ENCODE assay signal across 8 mouse cellular contexts in the genomic region with DNA sequence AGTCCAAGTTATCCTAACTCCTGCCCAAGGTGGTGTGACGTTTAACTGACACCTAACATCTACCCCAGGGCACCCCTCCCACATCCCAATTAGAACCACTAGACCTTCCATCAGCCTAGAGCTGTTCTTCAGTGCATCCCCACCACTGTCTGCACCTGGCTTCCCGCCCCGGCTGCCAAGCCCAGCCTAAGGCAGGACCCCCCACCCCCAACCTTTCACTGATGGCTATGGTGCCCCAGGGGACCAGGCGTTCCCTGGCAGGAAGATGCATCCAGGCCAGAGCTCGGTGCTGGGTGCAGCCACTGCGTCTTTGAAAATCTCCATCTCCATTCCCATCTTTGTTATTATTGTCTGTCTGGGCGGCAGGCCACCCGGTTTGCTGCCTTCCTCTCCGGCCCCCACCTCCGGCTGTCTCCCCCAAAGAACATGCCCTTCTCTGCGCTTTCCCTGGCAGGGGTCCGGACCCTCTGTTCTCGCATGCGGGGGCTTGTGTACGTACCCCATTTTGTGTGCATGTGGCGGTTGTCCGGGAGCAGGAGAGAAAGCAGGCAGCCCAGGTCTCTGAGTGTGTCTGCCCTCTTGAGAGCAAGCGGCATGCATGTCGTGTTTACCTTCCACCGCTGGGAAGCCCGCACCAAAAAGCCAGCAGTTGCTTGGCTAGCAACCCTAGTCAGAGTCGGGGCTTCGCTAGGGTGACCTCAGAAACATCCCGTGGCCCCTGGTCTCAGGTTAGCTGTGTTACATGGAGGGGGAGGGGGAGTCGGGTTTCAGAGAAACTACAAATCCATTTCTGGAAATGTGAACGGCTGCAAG.
A peak's percentile ranks its signal among the peaks of the same experiment; 100 is the strongest.
DNase-seq lines count a peak whose midpoint lies in the region; ATAC-seq and TF ChIP-seq lines count a peak whose summit lies in the region.

No protein-coding gene starts in this region.

- no peak for ATAC-seq in cerebellum, adult (ENCODE audit: insufficient number of reproducible peaks, low FRiP score, low TSS enrichment)
- ATAC-seq in limb, embryonic 14.5 days (ENCODE audit: low FRiP score, low read depth), result no peak

- H3K9ac ChIP-seq in limb, embryonic 14.5 days (ENCODE audit: low read depth, low read length, severe bottlenecking), result peak overlapping the region; percentile 85

- H3K9me3 ChIP-seq in limb, embryonic 14.5 days (ENCODE audit: control insufficient read depth, low read length), result no peaks in the 10 kb centered on the region

- H3K36me3 ChIP-seq in limb, embryonic 14.5 days (ENCODE audit: control insufficient read depth, insufficient read depth, low read length), result 0 out of 2 replicates have a peak, but pooled peaks cover under 1% of the 10 kb centered on the region

- no peaks in the 10 kb centered on the region for H3K27me3 ChIP-seq in limb, embryonic 14.5 days (ENCODE audit: control insufficient read depth, insufficient read depth, low read length)

- peak; percentile 52 to 54 for DNase-seq in cerebellum, postnatal 10 days
- peak; percentile 36 for DNase-seq in right cerebral cortex, postnatal 4 days
- no peak for DNase-seq in right cerebral cortex, adult 18-20 months
- no peak for DNase-seq in limb, embryonic 14.5 days (ENCODE audit: low spot score)
- DNase-seq in retina, embryonic 14.5 days (ENCODE audit: low spot score), result peak; percentile 28
- DNase-seq in frontal cortex, postnatal 36 days (ENCODE audit: low spot score in 2 of 2), result no peak
- DNase-seq in thymus, postnatal 10 days (ENCODE audit: low spot score in 2 of 2), result no peak

- H3K4me2 ChIP-seq in limb, embryonic 14.5 days (replicated peaks; ENCODE audit: low read depth, low read length, severe bottlenecking), result peak overlapping the region; percentile 92

- no peak for TF ChIP-seq POLR2A in limb, embryonic 14.5 days (IDR thresholded peaks at IDR 0.05; ENCODE audit: borderline replicate concordance, extremely low read depth, insufficient read depth, insufficient read length)

- H3K4me1 ChIP-seq in limb, embryonic 14.5 days (ENCODE audit: control insufficient read depth, insufficient read depth, low read length), result peaks cover 38% of the 10 kb centered on the region

- 11% methylated on average over 26 of the region's 26 CpGs for WGBS in limb, embryonic 14.5 days

- peak overlapping the region; percentile 80 for H3K4me3 ChIP-seq in limb, embryonic 14.5 days (replicated peaks; ENCODE audit: low read length)

- no peak overlapping the region for H3K27ac ChIP-seq in limb, embryonic 14.5 days (replicated peaks; ENCODE audit: low read depth, low read length)

Comparison
In these comparisons a context has a peak if more than half of its experiments do, and no peak if none do; other contexts are left out.
1. DNase-seq: peak in cerebellum, postnatal 10 days (2 of 2), right cerebral cortex, postnatal 4 days (single experiment) and retina, embryonic 14.5 days (single experiment); none in right cerebral cortex, adult 18-20 months (single experiment), limb, embryonic 14.5 days (single experiment), frontal cortex, postnatal 36 days (0 of 2) and thymus, postnatal 10 days (0 of 2).